Mouse (Mus musculus) heart, adult 2 months (tissue): ENCODE measurements around the gene Ttll3.

ENCODE experiments used
- CTCF ChIP-seq: fragments of 200-600 bp; IDR thresholded peaks from 2 replicates; pipeline ENCODE4 v1.8.1; 2022; ENCODE audit warnings: antibody characterized with exemption, mild to moderate bottlenecking, moderate library complexity
- POLR2A ChIP-seq: fragments of 200-500 bp; IDR thresholded peaks from 2 replicates; pipeline ENCODE4 v1.6.1; 2011; ENCODE audit warnings: mild to moderate bottlenecking, low read depth, low read length, control low read depth; ENCODE audit not compliant: insufficient read depth

DNA sequence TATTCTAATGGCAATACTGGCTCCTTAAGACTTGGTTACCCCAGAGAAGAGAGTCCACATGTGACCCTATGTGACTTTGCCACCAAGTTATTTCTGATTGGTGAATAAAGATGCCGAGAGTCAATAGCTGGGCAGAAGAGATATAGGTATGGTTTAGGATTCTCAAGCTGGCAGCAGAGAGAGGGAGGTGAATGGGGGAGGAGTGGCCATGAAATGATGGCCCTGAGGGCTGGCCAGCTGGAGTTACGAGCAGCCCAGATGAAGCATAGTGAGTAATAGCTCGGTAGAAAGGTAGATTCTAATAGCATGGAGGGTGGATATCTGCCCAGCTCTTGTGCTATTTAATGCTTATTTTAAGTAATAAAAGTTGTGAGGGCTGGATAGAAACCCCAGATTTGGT is 36.2 kb upstream of the Ttll3 start:
- TF ChIP-seq CTCF (no peak), POLR2A (no peak)
